Mouse (Mus musculus) testis, postnatal 10 days (tissue): ENCODE results near the gene Avil.
A peak's percentile ranks its signal among the peaks of the same experiment; 100 is the strongest.

Experiments used
- DNase-seq: peaks from one replicate; pipeline ENCODE4 v3.0.0; 2021; ENCODE audit warnings: low spot score

Gene Avil

DNA sequence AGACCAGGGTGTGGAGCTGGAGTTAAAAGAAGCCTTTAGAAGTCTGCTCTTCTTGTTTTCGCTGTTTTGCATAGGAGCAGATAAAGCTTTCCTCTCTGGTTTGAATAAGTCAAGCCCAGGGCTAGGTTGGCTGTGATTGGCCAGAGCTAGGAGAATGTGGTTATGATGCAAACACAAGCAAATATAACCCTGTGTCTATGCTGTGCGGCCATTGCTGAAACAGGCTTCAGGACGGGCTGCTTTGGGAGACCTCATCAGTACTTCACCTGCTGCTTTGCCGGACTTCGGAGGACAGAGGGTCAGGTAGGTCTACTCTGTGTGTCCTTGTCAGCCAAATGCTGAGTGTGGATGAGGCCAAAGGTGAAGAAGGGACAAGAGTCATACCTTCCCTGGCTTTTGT is at the start of gene Avil:
Gene Avil (plus strand): TSS at position 181 of the 400 bp plus-strand sequence.
- DNase-seq = no peak

- no peak for DNase-seq
These were observed 48.1 kb upstream of the Avil start for GRCm38 (mm10) chr10:126952375-126952774.

GRCm38 (mm10) chr10:126953029-126953471 is 47.5 kb upstream of the Avil start:
- DNase-seq = no peak

DNA sequence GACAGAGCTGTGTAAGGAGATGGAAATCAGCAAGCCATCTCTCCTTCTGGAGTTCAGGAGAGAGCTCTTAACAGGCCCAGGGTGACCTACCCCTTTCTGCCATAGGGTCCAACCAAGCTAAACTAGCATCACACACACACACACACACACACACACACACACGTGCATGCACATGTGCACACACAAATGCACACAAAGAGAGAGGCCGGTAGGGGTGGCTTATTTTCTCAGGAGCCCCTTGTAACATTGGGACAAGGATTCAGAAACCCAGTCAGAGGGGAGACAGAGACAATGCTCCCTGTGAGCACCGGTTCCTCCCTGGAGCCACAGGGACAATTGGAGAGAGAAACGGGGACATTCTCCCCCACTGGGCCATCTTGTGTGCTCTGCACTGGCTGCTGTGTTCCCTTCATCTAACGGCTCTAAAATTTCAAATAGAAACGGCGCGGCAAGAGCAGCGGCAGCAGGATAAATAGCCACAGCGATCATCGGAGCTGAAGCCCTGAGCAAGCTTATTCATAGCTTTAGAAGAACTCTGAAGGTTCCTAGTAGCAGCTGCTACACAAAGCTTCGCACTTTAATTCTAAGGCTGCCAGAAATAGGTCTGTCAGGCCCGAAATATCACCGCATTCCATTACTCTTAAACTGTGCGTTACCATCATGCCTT is 43.7 kb upstream of the Avil start:
- no peak for DNase-seq

DNA sequence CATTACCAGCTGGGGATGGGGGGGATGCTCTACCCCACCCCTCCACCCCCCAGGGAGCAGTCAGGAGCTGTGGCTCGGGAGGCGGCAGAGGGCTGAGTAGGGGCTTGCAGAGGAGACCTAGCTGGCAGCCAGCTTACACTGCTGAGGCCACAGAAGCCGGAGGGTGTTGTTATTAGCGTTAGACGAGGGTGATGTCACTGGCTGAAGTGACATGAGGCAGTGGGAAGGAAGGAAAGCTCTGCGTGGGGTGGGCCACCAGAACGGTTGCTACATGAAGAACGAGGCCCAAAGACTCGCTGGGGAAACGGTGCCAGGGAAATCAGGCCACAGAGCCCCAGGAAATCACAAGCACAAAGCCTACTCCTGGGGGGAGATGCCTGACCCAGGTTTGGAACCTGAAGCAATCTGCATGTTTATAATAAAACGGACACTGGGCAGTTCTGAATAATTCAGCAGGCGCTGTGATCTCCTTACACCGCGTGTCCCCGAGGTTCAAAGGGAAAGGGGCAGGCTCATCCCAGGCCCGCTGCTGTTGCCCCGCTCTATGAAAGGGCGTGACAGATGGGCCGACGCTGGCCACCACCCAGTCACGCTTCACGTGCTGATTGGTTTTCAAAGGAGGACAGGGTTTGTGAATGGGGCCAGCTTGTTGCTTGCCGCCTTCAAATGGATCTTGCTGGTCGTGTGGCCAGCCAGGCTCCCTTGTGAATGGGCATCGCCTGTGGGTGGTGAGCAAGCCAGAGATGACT is 43.0 kb upstream of the Avil start:
- DNase-seq = peak; percentile 64

DNA sequence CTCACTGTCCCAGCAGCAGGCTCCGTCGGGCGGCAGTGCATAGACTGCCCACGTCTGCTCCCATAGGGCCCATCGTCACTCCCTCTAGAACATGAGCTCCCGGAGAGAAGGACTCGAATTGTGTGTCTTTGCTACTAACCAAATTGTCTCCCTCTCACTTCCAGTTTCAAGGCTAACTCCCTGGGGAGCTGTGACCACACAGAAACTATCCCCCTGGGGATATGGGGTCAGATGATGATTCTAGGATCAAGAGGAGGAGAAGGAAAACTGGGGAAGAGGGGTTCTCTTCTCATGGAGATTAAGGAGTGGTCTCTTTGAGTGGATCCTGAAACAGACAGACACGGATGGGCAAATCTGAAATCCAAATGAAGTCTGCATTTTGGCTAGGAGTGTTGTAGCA is 40.0 kb upstream of the Avil start:
- DNase-seq = no peak

- peak; percentile 72 for DNase-seq
These were observed 38.8 kb upstream of the Avil start for GRCm38 (mm10) chr10:126961757-126962156.

- DNase-seq = no peak
These were observed 38.1 kb upstream of the Avil start for GRCm38 (mm10) chr10:126962271-126962965.

- no peak for DNase-seq
These were observed 37.6 kb upstream of the Avil start for GRCm38 (mm10) chr10:126962966-126963330.

- DNase-seq = no peak
These were observed 36.7 kb upstream of the Avil start for GRCm38 (mm10) chr10:126963821-126964220.

DNA sequence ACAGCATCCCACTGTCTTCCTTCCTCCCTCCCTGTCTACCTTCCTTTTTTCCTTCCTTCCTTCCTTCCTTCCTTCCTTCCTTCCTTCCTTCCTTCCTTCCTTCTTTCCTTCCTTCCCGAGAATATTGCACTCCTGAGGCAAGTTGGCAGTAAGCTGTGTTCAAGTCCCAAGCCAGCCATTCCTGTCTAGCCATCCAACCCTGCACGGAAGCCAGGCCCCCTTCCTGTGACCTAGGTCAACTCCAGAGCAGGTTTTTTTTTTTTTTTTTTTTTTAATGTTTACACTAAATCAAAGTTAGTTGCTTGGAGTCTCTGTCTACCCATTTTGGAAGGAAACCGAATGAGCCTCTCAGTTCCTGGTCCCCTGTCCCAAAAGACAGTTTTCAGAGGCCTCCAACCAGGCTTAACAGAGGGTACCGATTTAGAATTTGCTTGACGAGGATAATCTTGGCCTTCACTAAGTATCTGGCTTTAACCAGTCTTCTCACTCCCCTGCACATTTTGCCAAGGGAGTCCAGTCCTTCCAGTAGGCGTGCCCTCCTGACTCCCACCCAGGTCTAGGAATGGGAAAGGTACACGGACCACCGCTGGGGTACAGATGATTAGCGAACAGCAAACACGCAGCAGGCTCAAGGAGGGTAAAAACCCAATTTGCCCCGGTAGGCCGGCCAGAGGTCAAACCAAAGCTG is 29.0 kb upstream of the Avil start:
- DNase-seq = no peak

DNA sequence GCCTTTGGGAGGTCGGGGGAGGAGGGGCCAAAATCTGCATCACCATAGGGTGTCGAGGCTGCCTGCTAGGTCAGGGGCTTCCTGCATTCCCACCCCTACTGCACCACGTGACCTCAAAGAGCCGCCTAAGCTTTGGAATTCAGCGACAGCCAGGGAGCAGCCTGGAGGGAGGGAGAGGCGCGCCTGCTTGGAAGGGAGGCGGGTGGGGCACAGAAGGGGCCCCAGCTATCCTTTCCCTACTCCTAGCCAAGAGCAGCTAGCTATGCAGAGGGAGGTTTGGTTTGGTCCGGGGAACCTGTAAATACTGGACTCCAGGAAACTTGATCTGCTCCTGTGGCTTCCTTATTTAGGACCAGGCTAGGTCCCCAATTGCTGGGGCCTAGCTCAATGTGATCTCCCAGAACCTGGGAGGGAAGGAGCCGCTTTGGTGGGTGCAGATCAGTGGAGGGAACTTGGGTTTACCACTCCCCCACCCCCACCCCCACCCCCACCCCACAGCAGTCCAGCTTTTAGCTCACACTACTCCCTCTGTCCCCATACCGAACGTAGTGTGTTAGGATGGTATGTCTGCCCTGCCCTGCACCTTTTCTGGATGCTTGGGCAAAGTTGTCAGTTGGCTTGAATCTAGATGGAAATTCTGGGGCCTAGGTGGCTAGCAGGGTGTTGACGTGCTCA is 28.3 kb upstream of the Avil start:
- DNase-seq = peak; percentile 72

DNA sequence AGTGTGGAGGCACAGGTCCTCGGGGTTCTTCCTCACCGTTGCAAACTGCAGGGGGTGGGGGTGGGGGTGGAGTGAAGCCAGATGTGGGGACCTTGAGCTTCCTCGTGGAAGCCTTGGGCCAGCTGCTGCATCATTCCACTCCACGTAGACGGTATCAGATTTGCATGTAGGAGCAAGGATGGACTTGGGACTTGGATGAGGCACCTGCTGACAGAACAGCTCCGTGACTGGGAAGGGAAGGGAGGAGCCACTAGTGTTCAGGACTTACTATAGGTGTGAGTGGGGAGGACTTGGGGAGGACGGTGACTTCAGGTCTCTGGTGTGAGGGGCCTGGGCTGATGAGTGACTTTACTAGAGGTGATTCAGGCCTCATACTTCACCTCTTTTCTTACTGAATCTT is 27.5 kb upstream of the Avil start:
- no peak for DNase-seq

- no peak for DNase-seq
These were observed 24.8 kb upstream of the Avil start for GRCm38 (mm10) chr10:126975706-126976105.

DNA sequence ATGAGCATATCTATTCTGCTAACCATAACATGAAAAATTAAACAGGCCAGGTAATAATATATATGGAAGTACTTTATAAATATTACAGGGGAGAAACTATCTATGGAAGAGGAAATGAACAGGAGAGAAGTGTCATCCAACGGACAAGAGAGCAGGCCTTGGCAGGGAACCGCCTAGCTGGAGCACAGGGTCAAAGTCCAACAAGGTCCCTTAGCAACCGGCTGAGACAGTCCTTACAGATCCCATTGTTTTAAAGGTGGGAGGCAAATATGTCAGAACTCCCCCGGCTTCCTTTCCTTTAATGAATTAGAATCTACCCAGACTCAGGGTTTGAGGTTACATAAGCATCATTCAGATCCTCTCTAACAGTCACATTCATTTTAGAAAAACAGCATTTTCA is 23.4 kb upstream of the Avil start:
- no peak for DNase-seq

DNA sequence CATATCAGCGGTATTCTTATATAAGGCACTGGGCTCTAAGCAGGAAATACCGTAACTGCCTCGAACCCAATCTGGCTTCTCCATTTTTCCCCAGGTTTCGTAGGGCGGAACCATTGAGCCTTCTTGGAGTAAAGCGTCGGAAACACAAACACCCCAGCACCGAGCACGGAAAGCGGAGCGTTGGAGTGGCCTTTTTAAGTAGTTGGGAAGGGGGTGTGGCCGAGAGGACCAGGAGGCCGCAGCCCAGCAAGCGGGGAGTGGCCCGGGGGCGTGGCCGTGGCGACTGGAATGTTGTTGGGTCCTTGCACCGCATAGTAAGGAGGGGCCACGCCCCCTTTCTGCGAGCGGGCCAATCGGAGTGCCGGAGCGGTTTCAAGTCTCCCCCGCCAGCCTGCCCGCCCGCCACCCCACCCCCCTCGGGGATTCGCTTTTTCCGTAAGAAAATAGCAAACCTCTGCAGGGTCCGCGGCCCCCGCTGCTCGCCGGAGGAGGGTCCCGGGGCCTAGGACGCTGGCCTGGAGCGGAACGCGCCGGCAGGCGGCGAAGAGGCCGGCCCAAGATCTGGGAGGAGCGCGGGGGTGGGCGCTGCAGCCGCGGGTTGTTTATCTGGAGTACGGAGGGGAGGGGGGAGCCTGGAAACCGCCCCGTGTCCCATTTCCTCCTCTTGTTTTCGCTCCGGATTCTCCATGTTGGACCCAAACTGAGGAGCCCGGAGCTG is 22.1 kb upstream of the Avil start, which contains the start of gene Ctdsp2:
Gene Ctdsp2 (plus strand): TSS at position 441 of the 718 bp plus-strand sequence.
- peak; percentile 100 for DNase-seq

- peak; percentile 89 for DNase-seq
These were observed 21.3 kb upstream of the Avil start for GRCm38 (mm10) chr10:126979121-126979635.

- peak; percentile 69 for DNase-seq
These were observed 20.8 kb upstream of the Avil start for GRCm38 (mm10) chr10:126979636-126980151.

GRCm38 (mm10) chr10:126980221-126980932 is 20.1 kb upstream of the Avil start:
- no peak for DNase-seq
